Mouse (Mus musculus) cerebellum, adult 9-10 months (tissue): Measurements from ENCODE around the gene Hyal1.
"Not testable (repeated sequence)": the region's sequence is repeated elsewhere in the genome, so short reads cannot be mapped to it uniquely, and the experiment has no call there.

Experiments
- DNase-seq: peaks from one replicate; pipeline ENCODE4 v3.0.0; 2022

The Hyal1 gene

GRCm38 (mm10) chr9:107551117-107551889 lies 25.4 kb upstream of the Hyal1 start, which contains the start of gene Rassf1:
Rassf1 (plus strand) TSS chr9:107551555.
- DNase-seq, result peak; percentile 60

- DNase-seq, result peak; percentile 48
Observed at GRCm38 (mm10) chr9:107551890-107552355, 24.8 kb upstream of the Hyal1 start.

GRCm38 (mm10) chr9:107552690-107553393 lies 23.9 kb upstream of the Hyal1 start:
- DNase-seq, result no peak

- DNase-seq, result no peak
Observed at GRCm38 (mm10) chr9:107553541-107554318, 23.0 kb upstream of the Hyal1 start.

GRCm38 (mm10) chr9:107554319-107554825 lies 22.4 kb upstream of the Hyal1 start:
- DNase-seq, result peak; percentile 95

- DNase-seq, result no peak
Observed at GRCm38 (mm10) chr9:107555031-107555457, 21.7 kb upstream of the Hyal1 start.

GRCm38 (mm10) chr9:107555701-107556100 lies 21.0 kb upstream of the Hyal1 start:
- DNase-seq, result no peak

DNA sequence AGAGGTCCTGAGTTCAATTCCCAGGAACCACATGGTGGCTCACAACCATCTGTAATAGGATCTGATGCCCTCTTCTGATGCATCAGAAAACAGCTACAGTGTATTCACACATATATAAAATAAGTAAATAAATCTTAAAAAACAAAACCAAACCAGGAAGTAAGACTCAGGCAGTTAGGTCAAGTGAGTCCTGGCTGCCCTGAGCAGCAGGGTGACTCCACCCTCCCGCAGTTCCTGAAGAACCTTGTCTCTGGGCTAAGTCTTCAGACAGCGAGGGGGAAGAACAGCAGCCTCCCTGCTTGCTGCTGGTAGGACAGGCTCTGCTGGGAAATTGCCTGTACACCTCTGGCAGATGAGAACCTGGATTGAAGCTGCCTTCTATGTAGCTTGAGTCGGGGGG lies 20.4 kb upstream of the Hyal1 start:
- no peak for DNase-seq

DNA sequence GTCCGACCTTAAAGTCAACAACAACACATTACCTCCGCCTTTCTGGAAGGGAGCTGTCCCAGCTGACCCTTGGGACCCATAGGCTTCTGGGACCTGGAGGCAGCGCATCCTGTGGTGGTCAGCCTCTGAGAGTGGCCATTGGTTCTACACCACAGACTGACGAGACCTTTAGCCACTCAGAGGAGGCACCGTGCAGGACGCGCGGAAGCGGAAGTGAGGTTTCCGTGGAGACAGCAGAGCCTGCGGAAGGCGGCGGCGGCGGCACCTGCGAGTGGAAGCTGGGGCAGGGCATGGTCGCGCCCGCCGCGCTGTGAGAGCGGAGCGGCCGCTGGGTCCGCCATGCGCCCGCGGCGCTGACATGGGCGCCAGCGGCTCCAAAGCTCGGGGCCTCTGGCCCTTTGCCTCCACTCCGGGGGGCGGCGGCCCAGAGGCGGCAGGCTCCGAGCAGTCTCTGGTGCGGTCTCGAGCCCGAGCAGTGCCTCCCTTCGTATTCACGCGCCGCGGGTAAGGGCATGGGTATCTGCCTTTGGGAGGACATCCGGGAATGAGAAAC lies 13.6 kb upstream of the Hyal1 start, which contains the start of gene Tusc2:
Gene Tusc2 (plus strand): TSS at position 227 of the 553 bp plus-strand sequence.
- peak; percentile 95 for DNase-seq

DNA sequence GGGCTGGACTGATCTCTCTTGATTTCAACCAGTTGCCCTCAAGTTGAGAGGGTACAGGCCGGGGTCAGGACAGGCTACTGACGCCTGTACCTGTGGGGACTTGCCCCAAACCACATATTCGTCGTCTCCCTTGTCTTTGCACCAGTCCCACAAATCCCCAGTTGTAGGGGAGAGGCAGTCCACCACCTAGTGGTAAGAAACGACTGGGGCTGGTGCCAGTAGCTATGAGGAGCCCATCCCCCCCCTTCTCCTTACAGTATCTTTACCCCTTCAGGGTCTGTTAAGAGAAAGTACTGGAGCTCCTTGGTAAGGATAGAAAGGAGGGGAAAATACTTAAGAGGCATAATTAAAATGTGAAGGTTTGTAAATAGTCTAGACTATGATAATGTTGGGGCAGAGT lies 11.2 kb upstream of the Hyal1 start:
- DNase-seq, result not testable (repeated sequence)

DNA sequence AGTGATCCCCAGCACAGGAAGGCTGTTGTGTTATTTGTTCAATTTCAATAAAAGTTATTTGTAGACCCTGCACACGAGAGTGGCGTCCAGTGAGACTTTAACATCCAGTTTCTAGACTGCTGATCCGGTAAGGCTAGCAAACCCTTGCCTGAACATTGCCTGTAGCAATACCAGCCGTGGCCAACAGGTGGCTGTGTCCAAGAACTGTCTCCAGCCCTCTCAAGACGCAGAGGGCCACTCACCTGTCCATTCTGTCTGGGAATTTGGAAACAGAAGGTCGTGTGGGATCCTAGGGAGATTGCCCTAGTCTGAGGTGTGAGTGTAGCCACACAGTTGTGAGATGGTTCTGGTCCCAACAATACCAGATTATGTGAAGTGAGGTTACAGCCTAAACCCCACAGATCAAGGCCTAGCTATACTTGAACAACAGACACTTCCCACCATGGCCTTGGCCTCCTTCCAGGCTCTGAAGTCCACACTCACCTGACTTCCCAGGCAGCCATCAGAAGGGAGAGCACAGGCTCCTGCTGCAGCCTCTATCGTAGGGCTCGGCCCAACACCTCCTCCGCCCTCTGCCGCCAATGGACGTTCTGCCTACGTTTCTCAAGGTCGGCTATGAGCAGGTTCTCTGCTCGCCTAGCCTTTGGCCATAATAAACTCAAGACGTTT lies 10.6 kb upstream of the Hyal1 start:
- peak; percentile 83 for DNase-seq

GRCm38 (mm10) chr9:107566855-107567254 lies 9.9 kb upstream of the Hyal1 start:
- no peak for DNase-seq

- no peak for DNase-seq
Observed at GRCm38 (mm10) chr9:107567702-107568319, 8.9 kb upstream of the Hyal1 start, which contains the start of gene Hyal2. Hyal2 (plus strand) TSS chr9:107567945.

DNA sequence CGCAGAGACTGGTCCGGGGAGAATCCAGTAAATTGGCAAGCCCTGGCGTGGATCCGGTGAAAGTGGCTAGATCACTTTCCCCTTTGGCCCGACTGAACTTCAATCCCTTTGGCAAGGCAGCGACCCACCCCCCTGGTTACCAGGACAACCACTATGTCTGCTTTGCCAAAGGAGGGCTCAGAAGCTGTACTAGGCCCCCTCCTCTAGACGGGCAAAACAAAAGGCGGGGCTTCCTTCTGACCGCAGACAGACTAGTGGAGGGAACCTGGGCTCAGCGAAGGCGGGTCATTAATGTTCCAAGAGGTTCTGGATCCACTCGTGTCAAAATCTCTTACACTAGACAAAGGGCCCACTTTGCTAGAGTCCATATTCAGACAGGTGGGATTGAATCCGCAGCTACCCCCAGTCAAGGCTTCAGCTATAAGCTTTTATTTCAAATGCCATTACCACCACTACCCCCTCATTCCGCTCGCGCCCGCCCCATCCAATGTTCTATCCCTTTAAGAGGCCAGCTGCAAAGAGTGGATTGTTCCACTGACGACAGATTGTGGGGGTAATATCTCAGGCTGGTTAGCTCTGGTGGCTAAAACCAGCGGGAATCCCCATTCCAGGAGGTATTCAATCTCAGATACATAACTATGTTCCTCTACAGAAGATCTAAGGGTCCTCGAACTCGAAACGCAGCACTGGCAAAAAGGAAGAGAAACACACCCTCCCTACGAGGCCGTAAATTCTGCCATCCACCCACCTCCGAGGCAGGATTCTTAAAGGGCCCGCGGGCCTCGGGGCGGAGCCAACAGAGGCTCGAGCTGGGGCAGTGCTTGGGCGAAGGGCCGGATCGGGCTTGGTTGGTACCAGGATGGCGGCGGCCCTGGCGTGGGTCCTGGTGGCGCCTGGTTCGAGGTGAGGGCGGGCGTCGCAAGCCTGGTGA lies 8.1 kb upstream of the Hyal1 start:
- DNase-seq, result peak; percentile 84

DNA sequence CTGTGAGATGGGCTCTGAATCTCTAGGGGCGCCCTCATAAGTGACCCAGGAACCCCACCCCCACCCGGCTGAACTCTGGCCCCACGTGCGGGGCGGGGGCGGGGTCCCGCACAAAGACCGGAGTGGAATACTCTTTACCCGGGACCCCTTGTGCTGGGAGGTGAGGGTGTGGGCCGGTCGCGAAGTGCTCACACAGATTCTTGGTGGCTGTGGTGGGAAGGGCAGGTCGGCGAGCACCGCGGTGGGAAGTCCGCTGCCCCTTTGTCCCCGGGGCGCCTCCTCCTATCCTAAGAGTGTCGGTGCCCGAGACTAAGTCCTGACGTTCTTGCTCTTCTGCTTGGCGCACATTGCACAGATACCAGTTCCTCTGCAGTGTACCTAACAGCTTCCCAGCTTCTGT lies 7.5 kb upstream of the Hyal1 start:
- no peak for DNase-seq

- no peak for DNase-seq
Observed at GRCm38 (mm10) chr9:107570016-107570415, 6.7 kb upstream of the Hyal1 start.

GRCm38 (mm10) chr9:107570845-107571244 lies 5.9 kb upstream of the Hyal1 start:
- no peak for DNase-seq

GRCm38 (mm10) chr9:107571534-107572326 lies 5.0 kb upstream of the Hyal1 start:
- DNase-seq, result no peak

DNA sequence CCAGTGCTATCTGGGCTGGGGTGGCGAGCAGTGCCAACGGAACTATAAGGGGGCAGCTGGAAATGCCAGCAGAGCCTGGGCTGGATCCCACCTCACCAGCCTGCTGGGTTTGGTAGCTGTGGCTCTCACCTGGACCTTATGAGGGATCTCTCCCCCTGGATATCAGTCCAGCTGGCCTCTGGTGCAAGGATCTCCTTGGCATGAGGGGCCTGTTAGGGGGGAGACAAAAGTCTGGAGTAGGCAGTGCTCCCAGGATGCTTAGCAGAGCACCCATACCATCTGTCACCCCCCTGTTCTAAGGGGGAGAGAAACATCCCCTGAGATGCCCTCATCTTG lies 4.4 kb upstream of the Hyal1 start:
- DNase-seq, result no peak

DNA sequence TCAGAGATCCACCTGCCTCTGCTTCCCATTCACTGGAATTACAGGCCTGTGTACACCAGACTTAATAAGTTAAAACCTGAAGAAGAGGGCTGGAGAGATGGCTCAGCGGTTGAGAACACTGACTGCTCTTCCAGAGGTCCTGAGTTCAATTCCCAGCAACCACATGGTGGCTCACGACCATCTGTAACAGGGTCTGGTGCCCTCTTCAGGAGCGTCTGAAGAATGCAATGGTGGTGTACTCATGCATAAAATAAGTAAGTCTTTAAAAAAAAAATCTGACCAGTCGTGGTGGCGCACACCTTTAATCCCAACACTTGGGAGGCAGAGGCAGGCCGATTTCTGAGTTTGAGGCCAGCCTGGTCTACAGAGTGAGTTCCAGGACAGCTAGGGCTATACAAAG lies 3.0 kb upstream of the Hyal1 start:
- not testable (repeated sequence) for DNase-seq
